Mouse (Mus musculus) MEL (cell line): ENCODE data around the gene Secisbp2. TPM values are rescaled to one million over a fixed set of nuclear protein-coding genes. Genes with fewer than 3 reads are reported as not detected.
A peak's percentile ranks its signal among the peaks of the same experiment; 100 is the strongest.

Source experiments
- DNase-seq: peaks from one replicate; pipeline ENCODE4 v3.0.0; 2011; ENCODE audit warnings: low read depth, low spot score
- H3K27ac ChIP-seq: 2 replicates; pipeline ENCODE4 v1.5.1; 2012; ENCODE audit warnings: low read depth, mild to moderate bottlenecking, control low read depth, low read length, moderate library complexity; ENCODE audit not compliant: control insufficient read depth
- H3K27me3 ChIP-seq, 2 experiments: fragments of 150-350 bp in 1 of 2; sonication (generic) in 1 of 2; 2 replicates each; pipeline ENCODE4 v1.6.1; 2012; ENCODE audit warnings: low read length in 2 of 2, mild to moderate bottlenecking in 2 of 2, improper control_type of control experiment in 1 of 2, moderate library complexity in 1 of 2; ENCODE audit not compliant: insufficient read depth in 2 of 2, control insufficient read depth in 1 of 2
- H3K36me3 ChIP-seq, 2 experiments: 2 replicates each; pipeline ENCODE4 v1.6.1; 2012 to 2014; ENCODE audit warnings: low read length in 2 of 2, improper control_type of control experiment in 1 of 2, inconsistent platforms in 1 of 2, mild to moderate bottlenecking in 1 of 2; ENCODE audit not compliant: insufficient read depth in 2 of 2, control insufficient read depth in 1 of 2
- H3K4me1 ChIP-seq, 2 experiments: fragments of 150-350 bp in 1 of 2; sonication (generic) in 1 of 2; 2 replicates each; pipeline ENCODE4 v1.6.1; 2012; ENCODE audit warnings: low read length in 2 of 2, improper control_type of control experiment in 1 of 2, mild to moderate bottlenecking in 1 of 2; ENCODE audit not compliant: insufficient read depth in 2 of 2, control insufficient read depth in 1 of 2
- H3K4me3 ChIP-seq, 2 experiments: fragments of 150-350 bp in 1 of 2; sonication (generic) in 1 of 2; 2 replicates each; pipeline ENCODE4 v1.5.1; 2012; ENCODE audit warnings: low read depth in 2 of 2, low read length in 2 of 2, mild to moderate bottlenecking in 2 of 2, moderate library complexity in 2 of 2, control low read depth in 1 of 2, improper control_type of control experiment in 1 of 2; ENCODE audit not compliant: control insufficient read depth in 1 of 2, insufficient read depth in 1 of 2
- H3K79me2 ChIP-seq: 2 replicates; pipeline ENCODE4 v1.6.1; 2012; ENCODE audit warnings: mild to moderate bottlenecking, low read length, moderate library complexity; ENCODE audit not compliant: control insufficient read depth, poor library complexity, insufficient read depth
- H3K9ac ChIP-seq: 2 replicates; pipeline ENCODE4 v1.6.1; 2012; ENCODE audit warnings: low read depth, mild to moderate bottlenecking, control low read depth, low read length, moderate library complexity; ENCODE audit not compliant: control insufficient read depth, poor library complexity, severe bottlenecking
- H3K9me3 ChIP-seq: fragments of 150-350 bp; sonication (generic); replicated peaks from 2 replicates; pipeline ENCODE4 v1.6.1; 2012; ENCODE audit warnings: mild to moderate bottlenecking, low read length, improper control_type of control experiment, moderate library complexity; ENCODE audit not compliant: insufficient read depth
- CHD1 ChIP-seq: IDR thresholded peaks from 2 replicates; pipeline ENCODE4 v1.6.1; 2012; ENCODE audit warnings: low read depth, mild to moderate bottlenecking, inconsistent platforms, low read length, improper control_type of control experiment
- CHD2 ChIP-seq: IDR thresholded peaks from 2 replicates; pipeline ENCODE4 v1.6.1; 2011; ENCODE audit warnings: low read length, improper control_type of control experiment
- CTCF ChIP-seq, 3 experiments: IDR thresholded peaks in 2 of 3; conservative IDR thresholded peaks in 1 of 3; 2 replicates each; pipeline ENCODE4 v1.5.1; 2011 to 2012; ENCODE audit warnings: low read length in 3 of 3, low read depth in 2 of 3, mild to moderate bottlenecking in 2 of 3, improper control_type of control experiment in 1 of 3, inconsistent platforms in 1 of 3, mixed read lengths in 1 of 3, moderate library complexity in 1 of 3; ENCODE audit not compliant: control insufficient read depth in 1 of 3, insufficient read depth in 1 of 3, poor library complexity in 1 of 3, severe bottlenecking in 1 of 3
- ELF1 ChIP-seq: IDR thresholded peaks from 2 replicates; pipeline ENCODE4 v1.6.1; 2014; ENCODE audit warnings: low read depth, mild to moderate bottlenecking, inconsistent platforms, low read length, improper control_type of control experiment, moderate library complexity
- EP300 ChIP-seq, 2 experiments: IDR thresholded peaks; 2 replicates each; pipeline ENCODE4 v1.6.1; 2011; ENCODE audit warnings: improper control_type of control experiment in 2 of 2, low read length in 2 of 2, low read depth in 1 of 2, mild to moderate bottlenecking in 1 of 2
- KAT2A ChIP-seq: conservative IDR thresholded peaks from 2 replicates; pipeline ENCODE4 v1.6.1; 2012; ENCODE audit warnings: low read depth, low read length, improper control_type of control experiment, inconsistent platforms
- MAFK ChIP-seq: IDR thresholded peaks from 2 replicates; pipeline ENCODE4 v1.6.1; 2011; ENCODE audit warnings: low read depth, mild to moderate bottlenecking, low read length, improper control_type of control experiment, borderline replicate concordance
- MXI1 ChIP-seq: IDR thresholded peaks from 2 replicates; pipeline ENCODE4 v1.6.1; 2011; ENCODE audit warnings: mild to moderate bottlenecking, low read depth, low read length, improper control_type of control experiment
- NELFE ChIP-seq: IDR thresholded peaks from 2 replicates; pipeline ENCODE4 v1.6.1; 2011; ENCODE audit warnings: low read depth, low read length, improper control_type of control experiment
- NRF1 ChIP-seq: IDR thresholded peaks from 2 replicates; pipeline ENCODE4 v1.6.1; 2014; ENCODE audit warnings: low read depth, mild to moderate bottlenecking, inconsistent platforms, low read length, improper control_type of control experiment, moderate library complexity; ENCODE audit not compliant: poor library complexity, insufficient read depth, severe bottlenecking
- POLR2A ChIP-seq, 2 experiments: IDR thresholded peaks; 2 replicates each; pipeline ENCODE4 v1.6.1; 2011 to 2012; ENCODE audit warnings: low read length in 2 of 2, mild to moderate bottlenecking in 2 of 2, control low read depth in 1 of 2, improper control_type of control experiment in 1 of 2, low read depth in 1 of 2, moderate library complexity in 1 of 2; ENCODE audit not compliant: control insufficient read depth in 1 of 2, insufficient read depth in 1 of 2, poor library complexity in 1 of 2
- POLR2AphosphoS5 ChIP-seq: IDR thresholded peaks from 2 replicates; pipeline ENCODE4 v1.6.1; 2012; ENCODE audit warnings: low read depth, borderline replicate concordance, mild to moderate bottlenecking, inconsistent platforms, low read length, moderate library complexity, mixed read lengths
- SIN3A ChIP-seq: IDR thresholded peaks from 2 replicates; pipeline ENCODE4 v1.6.1; 2012; ENCODE audit warnings: low read length, improper control_type of control experiment, inconsistent platforms
- SMC3 ChIP-seq: IDR thresholded peaks from 2 replicates; pipeline ENCODE4 v1.6.1; 2011; ENCODE audit warnings: low read depth, low read length, improper control_type of control experiment
- TBP ChIP-seq: IDR thresholded peaks from 2 replicates; pipeline ENCODE4 v1.8.0; 2011; ENCODE audit warnings: low read depth, low read length, improper control_type of control experiment
- TCF12 ChIP-seq: IDR thresholded peaks from 2 replicates; pipeline ENCODE4 v1.6.1; 2014; ENCODE audit warnings: low read depth, mild to moderate bottlenecking, inconsistent platforms, low read length, improper control_type of control experiment, moderate library complexity
- ZKSCAN1 ChIP-seq: IDR thresholded peaks from 2 replicates; pipeline ENCODE4 v1.6.1; 2012; ENCODE audit warnings: low read depth, mild to moderate bottlenecking, inconsistent platforms, low read length, improper control_type of control experiment, moderate library complexity
- ZMIZ1 ChIP-seq: IDR thresholded peaks from 2 replicates; pipeline ENCODE4 v1.6.1; 2012; ENCODE audit warnings: low read depth, mild to moderate bottlenecking, inconsistent platforms, low read length, improper control_type of control experiment, moderate library complexity
- ZNF384 ChIP-seq: IDR thresholded peaks from 2 replicates; pipeline ENCODE4 v1.6.1; 2012; ENCODE audit warnings: low read depth, mild to moderate bottlenecking, inconsistent platforms, low read length, improper control_type of control experiment
- polyA plus RNA-seq, 2 experiments: library from polyadenylated mRNA; stranded (reverse) in 1 of 2; unstranded in 1 of 2; fragments of >175 nt in 1 of 2; fragments of >200 nt in 1 of 2; gene quantifications; 2 replicates each; pipeline versions ENCODE4 v1.2.1 to v1.2.4; 2012; ENCODE audit warnings: low replicate concordance in 2 of 2, low read depth in 1 of 2; ENCODE audit not compliant: insufficient read length in 2 of 2, insufficient read depth in 1 of 2, missing spikeins in 1 of 2
- total RNA-seq: library from RNA; depleted of rRNA; stranded (reverse); fragments of 300-350 nt; gene quantifications from 2 replicates; pipeline ENCODE4 v1.2.3, GENCODE M21; 2012

The Secisbp2 gene
- total and polyA plus RNA-seq, 3 experiments = 26.0 to 76.4 (median 28.5) TPM

DNA sequence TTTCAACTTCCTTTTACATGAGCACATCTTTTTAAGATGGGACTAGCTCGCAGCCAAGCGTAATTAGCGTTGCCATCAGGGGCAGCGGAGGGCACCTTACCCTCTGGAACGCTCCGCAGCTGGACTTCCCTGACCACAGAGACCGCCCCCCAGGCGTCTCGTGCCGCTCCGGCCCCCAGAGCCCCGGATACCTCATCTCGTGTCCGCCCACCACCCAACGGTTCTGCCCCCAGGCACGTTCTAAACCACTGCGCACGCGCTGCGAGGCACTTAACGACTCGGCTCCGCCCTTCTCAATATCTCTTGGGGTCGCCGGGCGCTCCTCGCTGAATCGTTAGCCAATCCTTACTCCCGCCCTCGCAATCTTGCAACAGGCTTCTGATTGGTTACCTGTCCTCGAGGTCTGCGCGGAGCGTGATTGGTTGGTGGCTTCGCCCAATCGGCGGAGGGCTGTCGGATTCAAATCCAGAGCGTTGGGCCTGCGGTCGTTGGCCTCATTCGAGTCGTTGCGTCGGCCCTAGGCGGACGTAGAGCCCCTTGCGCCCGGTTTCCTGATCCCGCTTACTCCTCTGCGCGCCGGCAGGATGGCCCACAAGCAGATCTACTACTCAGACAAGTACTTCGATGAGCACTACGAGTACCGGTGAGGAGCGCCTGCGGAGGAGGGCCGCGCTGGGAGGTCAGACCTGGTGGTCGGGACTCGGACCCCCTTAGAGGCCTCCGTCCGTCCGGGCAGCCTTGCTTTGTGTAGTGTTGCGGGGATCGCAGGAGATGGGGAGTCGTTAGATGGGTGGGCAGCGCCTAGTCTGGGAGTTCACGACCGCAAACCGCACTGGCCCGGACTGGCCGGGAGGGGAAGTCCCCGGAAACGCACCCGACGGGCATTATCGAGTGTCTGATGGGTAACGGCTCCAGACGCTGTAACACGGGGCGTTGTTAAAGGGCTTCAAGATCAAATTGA lies 6.4 kb upstream of the Secisbp2 start, which contains the start of gene Cks2 (continued):
- TF ChIP-seq TCF12 = peak; percentile 61; the same call in 1 of the 2 replicates
- TF ChIP-seq SMC3 = no peak
- peak; percentile 93 for TF ChIP-seq TBP
- TF ChIP-seq NRF1 = peak; percentile 99
- peak; percentile 80 for TF ChIP-seq MXI1

GRCm38 (mm10) chr13:51645872-51646271 lies 5.6 kb upstream of the Secisbp2 start:
- H3K27ac ChIP-seq = peak overlapping the region; percentile 98
- peaks cover 2 to 8% of the 10 kb centered on the region in 2 experiments for H3K4me1 ChIP-seq
- peak overlapping the region; percentile 96 to 97 for H3K4me3 ChIP-seq
- H3K9me3 ChIP-seq = no peaks in the 10 kb centered on the region
- TF ChIP-seq KAT2A = no peak
- peak; percentile 65 for TF ChIP-seq SIN3A
- no peak for TF ChIP-seq CTCF (IDR thresholded peaks at IDR 0.05 in 2 of 3, conservative IDR thresholded peaks at IDR 0.05 in 1 of 3; ENCODE audit: control insufficient read depth in 1 of 3, insufficient read depth in 1 of 3, low read depth in 2 of 3, low read length in 3 of 3, poor library complexity in 1 of 3, severe bottlenecking in 1 of 3)
- TF ChIP-seq MXI1 = peak; percentile 4; the same call in 1 of the 2 replicates
- TF ChIP-seq CHD2 = no peak
- no peak for TF ChIP-seq NELFE
- no peak for TF ChIP-seq EP300 (IDR thresholded peaks at IDR 0.05; ENCODE audit: low read depth in 1 of 2, low read length in 2 of 2)
- TF ChIP-seq, all 39 proteins: peak for 2
- Histone ChIP-seq H3K36me3 (peaks cover 10 to 32% of the 10 kb centered on the region in 2 experiments), H3K79me2 (peaks cover 42% of the 10 kb centered on the region), H3K9ac (peak overlapping the region; percentile 95), H3K27me3 (no peaks in the 10 kb centered on the region)
- DNase-seq = peak; percentile 77

GRCm38 (mm10) chr13:51646362-51647027 lies 5.0 kb upstream of the Secisbp2 start:
- peak overlapping the region; percentile 96 to 97 for H3K4me3 ChIP-seq
- TF ChIP-seq ZKSCAN1 (no peak), POLR2AphosphoS5 (no peak), NELFE (no peak), MAFK (no peak), ZNF384 (no peak), EP300 (IDR thresholded peaks at IDR 0.05; ENCODE audit: low read depth in 1 of 2, low read length in 2 of 2) (no peak), ELF1 (no peak), SIN3A (peak; percentile 12; the same call in 1 of the 2 replicates), POLR2A (IDR thresholded peaks at IDR 0.05; ENCODE audit: control insufficient read depth in 1 of 2, insufficient read depth in 1 of 2, low read depth in 1 of 2, low read length in 2 of 2, poor library complexity in 1 of 2) (no peak), ZMIZ1 (no peak), CHD1 (peak; percentile 93; the same call in 1 of the 2 replicates)
- H3K27ac ChIP-seq = peak overlapping the region; percentile 81
- H3K9ac ChIP-seq = peak overlapping the region; percentile 95
- peak; percentile 52 for DNase-seq
- H3K79me2 ChIP-seq = peaks cover 46% of the 10 kb centered on the region
- no peaks in the 10 kb centered on the region for H3K27me3 ChIP-seq
- no peaks in the 10 kb centered on the region for H3K9me3 ChIP-seq
- peaks cover 11 to 34% of the 10 kb centered on the region in 2 experiments for H3K36me3 ChIP-seq
- H3K4me1 ChIP-seq = peaks cover 2 to 8% of the 10 kb centered on the region in 2 experiments
